Mouse (Mus musculus) liver, adult (tissue): ENCODE data around the gene Tmem200c.

ENCODE experiments used
- GATA4 ChIP-seq: IDR thresholded peaks from 2 replicates; pipeline ENCODE4 v1.6.1; 2014; ENCODE audit warnings: mild to moderate bottlenecking, low read length; ENCODE audit not compliant: insufficient replicate concordance

Tmem200c gene

GRCm38 (mm10) chr17:68826323-68826722, at the start of gene Tmem200c:
Gene Tmem200c (plus strand): TSS chr17:68826623.
- no peak for TF ChIP-seq GATA4

GRCm38 (mm10) chr17:68793741-68794140, 32.7 kb upstream of the Tmem200c start:
- no peak for TF ChIP-seq GATA4

- no peak for TF ChIP-seq GATA4
Measured at GRCm38 (mm10) chr17:68836655-68837012, 10.2 kb downstream of the Tmem200c start.

GRCm38 (mm10) chr17:68837013-68837858, 10.8 kb downstream of the Tmem200c start:
- TF ChIP-seq GATA4 = no peak

DNA sequence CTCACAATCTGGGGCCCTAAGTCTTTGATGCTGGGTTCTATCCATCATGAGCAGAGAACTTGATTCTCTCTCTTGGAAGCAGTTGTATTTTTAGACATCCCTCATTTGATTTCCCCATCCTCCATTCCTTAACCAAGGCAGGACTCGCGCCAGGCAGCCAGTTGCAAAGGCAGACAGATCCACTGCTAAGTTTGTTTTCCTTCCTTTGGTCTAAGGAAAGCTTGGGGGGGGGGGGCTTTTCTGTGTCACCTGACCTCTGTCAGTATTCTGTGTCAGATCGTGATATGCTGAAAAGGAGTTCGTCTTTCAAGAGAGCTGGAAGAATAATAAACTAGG, 11.4 kb downstream of the Tmem200c start:
- TF ChIP-seq GATA4 = no peak

GRCm38 (mm10) chr17:68839888-68840571, 13.6 kb downstream of the Tmem200c start:
- no peak for TF ChIP-seq GATA4

DNA sequence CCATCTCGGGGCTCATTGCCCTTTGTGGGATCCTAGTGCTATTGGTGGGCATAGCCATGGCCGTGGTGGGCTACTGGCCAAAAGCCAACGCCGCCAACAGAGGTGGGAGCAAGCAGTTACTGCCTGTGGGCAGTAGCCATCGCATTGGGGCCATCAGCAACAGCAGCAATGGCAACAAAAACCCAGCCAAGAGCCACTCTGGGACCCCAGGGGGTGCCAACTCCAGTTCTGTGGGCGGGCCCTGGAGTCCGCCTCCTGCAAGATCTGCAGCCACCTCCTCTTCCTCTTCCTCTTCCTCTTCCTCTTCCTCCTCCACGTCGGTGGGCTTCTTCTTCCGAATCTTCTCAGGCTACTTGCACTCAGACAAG, 14.1 kb downstream of the Tmem200c start:
- no peak for TF ChIP-seq GATA4

DNA sequence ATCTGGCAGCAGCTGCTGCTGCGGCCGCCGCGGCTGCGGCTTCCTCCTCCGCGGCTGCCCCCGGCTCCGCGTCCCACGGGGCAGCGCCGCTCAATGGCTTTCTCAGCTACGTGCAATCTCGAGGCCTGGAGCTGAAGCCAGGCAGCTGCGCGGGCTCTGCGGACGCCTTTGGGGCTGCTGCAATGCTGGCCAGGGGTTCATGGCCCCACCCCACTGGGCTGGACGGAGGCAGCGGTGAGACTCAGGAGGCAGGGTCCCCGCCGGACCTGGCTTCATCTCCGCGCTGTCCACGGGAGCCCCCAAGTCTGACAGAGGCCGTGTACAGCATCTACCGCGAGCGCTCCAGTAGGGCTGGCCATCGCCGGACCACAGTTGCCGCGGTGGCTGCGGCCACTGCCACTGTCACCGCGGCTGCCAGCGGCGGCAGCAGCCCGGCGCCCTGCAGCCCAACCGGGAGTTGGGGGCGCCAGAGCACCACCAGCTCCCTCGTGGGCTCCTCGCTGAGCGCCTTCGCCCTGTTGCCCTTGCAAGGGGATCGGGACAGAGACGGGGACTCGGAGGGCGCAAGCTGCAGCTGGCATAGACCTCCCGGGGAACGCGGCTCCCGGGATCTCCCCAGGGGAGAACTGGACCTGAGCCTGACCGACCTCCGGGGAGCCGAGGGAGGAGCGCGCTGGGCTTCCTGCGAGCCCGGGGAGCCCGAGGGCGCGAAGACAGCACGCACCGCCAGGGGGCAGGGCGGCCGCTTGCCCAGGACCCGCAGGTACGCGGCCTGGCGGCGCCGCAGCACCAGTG, 14.9 kb downstream of the Tmem200c start:
- TF ChIP-seq GATA4 = no peak

GRCm38 (mm10) chr17:68841892-68842252, 15.4 kb downstream of the Tmem200c start:
- no peak for TF ChIP-seq GATA4

DNA sequence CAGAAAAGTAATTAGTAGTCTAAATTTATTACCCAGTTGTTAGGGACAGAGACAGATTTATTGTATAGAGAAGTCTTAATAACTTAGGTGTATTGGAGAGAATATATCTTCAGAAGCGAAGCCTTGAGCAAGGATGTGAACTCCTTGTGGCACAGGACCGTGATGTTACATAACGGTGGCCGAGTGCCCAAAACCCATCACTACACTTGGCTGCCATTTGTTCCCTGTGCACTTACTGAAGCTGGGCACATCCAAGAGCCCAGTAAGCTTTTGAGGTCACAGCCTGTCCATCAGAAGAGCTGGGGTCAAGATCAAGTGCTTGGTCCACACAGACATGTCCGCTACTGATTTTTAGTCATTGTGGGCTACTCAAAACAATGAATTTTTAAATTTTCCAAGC, 19.5 kb downstream of the Tmem200c start:
- TF ChIP-seq GATA4 = no peak

- TF ChIP-seq GATA4 = no peak
Measured at GRCm38 (mm10) chr17:68848739-68849138, 22.3 kb downstream of the Tmem200c start.

- no peak for TF ChIP-seq GATA4
Measured at GRCm38 (mm10) chr17:68852171-68852966, 25.9 kb downstream of the Tmem200c start.

DNA sequence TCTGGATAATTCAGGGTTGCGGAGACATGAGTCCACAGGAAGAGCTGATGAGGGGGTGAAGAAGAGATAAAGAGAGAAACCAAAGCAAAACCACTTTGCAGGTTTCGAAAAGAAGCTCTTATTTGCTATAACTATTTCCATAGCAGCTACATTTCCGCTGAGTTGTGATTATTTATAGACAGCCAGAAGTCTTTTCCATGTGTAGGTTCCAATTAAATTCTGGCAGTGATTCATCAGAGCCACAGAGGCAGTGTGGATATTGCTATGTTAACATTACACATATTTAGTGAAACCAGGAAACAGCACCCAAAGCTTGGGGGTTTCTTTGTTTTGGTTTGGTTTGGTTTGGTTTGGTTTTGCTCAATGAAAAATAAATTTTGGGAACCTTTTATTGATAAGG, 37.8 kb downstream of the Tmem200c start:
- no peak for TF ChIP-seq GATA4

DNA sequence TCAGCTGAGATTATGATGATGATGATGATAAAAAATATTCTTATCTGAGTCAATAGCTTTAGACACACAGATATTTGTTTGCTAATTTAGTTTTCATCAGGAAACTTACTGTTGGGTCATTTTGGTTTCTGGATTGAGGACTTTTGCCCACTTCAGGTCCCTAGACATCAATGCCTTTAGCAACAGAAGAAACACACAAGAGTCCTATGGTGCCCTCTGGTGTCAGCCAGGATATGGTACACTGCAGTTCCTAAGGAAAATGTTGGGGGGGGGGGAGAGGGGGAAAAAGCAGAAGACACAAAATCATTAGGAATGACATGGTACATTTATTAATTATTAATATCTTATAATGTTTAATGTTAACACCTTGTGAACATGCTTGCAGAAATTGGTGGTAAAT, 42.0 kb downstream of the Tmem200c start:
- no peak for TF ChIP-seq GATA4

DNA sequence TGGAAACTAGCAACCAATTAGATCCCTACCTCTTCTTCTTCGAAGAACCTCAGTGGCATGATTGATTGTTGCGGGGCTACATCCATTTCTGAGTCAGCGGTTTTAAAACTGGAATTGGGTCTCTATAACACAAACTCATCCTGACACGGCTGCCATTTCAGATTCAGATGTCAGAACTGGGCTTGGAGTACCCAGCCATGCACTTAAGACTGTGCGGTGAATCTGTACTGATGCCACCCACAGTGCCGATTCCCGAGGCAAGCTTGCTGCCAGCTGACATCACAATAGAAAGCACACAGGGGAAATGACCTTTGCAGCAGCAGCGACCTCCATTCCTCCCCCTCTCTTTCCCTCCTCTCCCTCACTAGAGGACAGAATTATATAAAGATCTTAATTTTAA, 47.6 kb downstream of the Tmem200c start:
- TF ChIP-seq GATA4 = no peak

- no peak for TF ChIP-seq GATA4
Measured at GRCm38 (mm10) chr17:68875251-68875650, 48.8 kb downstream of the Tmem200c start.
